ENCODE assay signal across 8 mouse cellular contexts in the genomic region with DNA sequence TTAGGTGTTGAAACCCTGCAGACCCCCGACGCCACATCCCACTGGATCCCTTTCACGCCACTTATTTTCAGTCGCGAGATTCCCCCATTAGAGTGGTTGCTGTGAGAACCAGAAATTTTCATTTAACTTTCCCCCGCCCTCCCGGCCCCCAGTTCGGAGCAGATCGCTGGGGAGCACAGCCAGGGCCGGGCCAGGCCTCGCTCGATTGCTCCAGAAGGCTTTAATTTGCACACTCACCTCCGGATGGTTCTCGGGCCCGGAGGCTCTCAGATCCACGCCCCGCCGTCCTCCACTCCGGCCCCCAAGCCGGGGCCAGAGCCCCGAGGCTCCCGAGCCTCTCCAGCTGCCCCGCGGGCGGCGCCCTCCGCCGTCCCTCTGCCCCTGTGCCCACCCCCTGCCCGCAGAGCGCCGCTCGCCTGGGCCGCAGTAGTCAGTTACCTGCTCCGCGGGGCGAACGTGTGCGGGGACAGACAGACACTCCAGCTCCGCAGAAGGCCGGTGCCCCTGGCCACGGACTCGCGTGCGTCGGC.
A peak's percentile ranks its signal among the peaks of the same experiment; 100 is the strongest.
DNase-seq lines count a peak whose midpoint lies in the region; ATAC-seq lines count a peak whose summit lies in the region.

No protein-coding gene starts in this region.

- 2% methylated on average over 43 of the region's 45 CpGs for WGBS in forebrain, embryonic 11.5 days
- WGBS in midbrain, embryonic 16.5 days, result under 1% methylated on average over 42 of the region's 45 CpGs

- H3K4me1 ChIP-seq in forebrain, embryonic 11.5 days (replicated peaks; ENCODE audit: control insufficient read depth, insufficient read depth, low read length), result peaks cover 2% of the 10 kb centered on the region; the same call in 1 of the 2 replicates
- H3K4me1 ChIP-seq in midbrain, embryonic 16.5 days (ENCODE audit: control insufficient read depth, insufficient read depth, low read length), result peaks cover 16% of the 10 kb centered on the region; the same call in 1 of the 2 replicates

- peak; percentile 1 for DNase-seq in retina, postnatal 1 day
- no peak for DNase-seq in retina, embryonic 14.5 days (ENCODE audit: low spot score)
- peak; percentile 50 for DNase-seq in forebrain, embryonic 11.5 days (ENCODE audit: low spot score)
- DNase-seq in kidney, postnatal 10 days, result peak; percentile 9
- DNase-seq in left cerebral cortex, postnatal 36 days (ENCODE audit: low spot score in 2 of 2), result no peak
- DNase-seq in spleen, postnatal 10 days (ENCODE audit: low spot score in 2 of 2), result no peak

- peak overlapping the region; percentile 18 for H3K4me3 ChIP-seq in forebrain, embryonic 11.5 days (ENCODE audit: low read depth, low read length)
- H3K4me3 ChIP-seq in midbrain, embryonic 16.5 days (ENCODE audit: low read depth, low read length), result peak overlapping the region; percentile 50

- peak overlapping the region; percentile 37; the same call in 1 of the 2 replicates for H3K4me2 ChIP-seq in forebrain, embryonic 11.5 days (ENCODE audit: low read depth, low read length, severe bottlenecking)
- H3K4me2 ChIP-seq in midbrain, embryonic 16.5 days (ENCODE audit: low read length), result peak overlapping the region; percentile 98

- 0 out of 2 replicates have a peak, but pooled peaks have one; percentile 8 for ATAC-seq in forebrain, embryonic 11.5 days (replicated peaks; ENCODE audit: low FRiP score)
- ATAC-seq in midbrain, embryonic 16.5 days, result peak; percentile 21; the same call in 1 of the 2 replicates
- ATAC-seq in CD4-positive, CD25-positive, alpha-beta regulatory T cell, adult 4 months, result no peak

- H3K27ac ChIP-seq in forebrain, embryonic 11.5 days (ENCODE audit: low read depth, low read length), result no peak overlapping the region
- H3K27ac ChIP-seq in midbrain, embryonic 16.5 days (ENCODE audit: low read length), result no peak overlapping the region

- peaks cover 32% of the 10 kb centered on the region for H3K27me3 ChIP-seq in forebrain, embryonic 11.5 days (ENCODE audit: control insufficient read depth, insufficient read depth, low read length)
- H3K27me3 ChIP-seq in midbrain, embryonic 16.5 days (ENCODE audit: control insufficient read depth, insufficient read depth, low read depth, low read length), result peaks cover 31% of the 10 kb centered on the region

- H3K36me3 ChIP-seq in forebrain, embryonic 11.5 days (ENCODE audit: control insufficient read depth, insufficient read depth, low read length), result no peaks in the 10 kb centered on the region
- no peaks in the 10 kb centered on the region for H3K36me3 ChIP-seq in midbrain, embryonic 16.5 days (ENCODE audit: control insufficient read depth, insufficient read depth, low read length)

- intact Hi-C loops in left cerebral cortex, postnatal 36 days (cut with DNase I), result no loop called here

- H3K9me3 ChIP-seq in forebrain, embryonic 11.5 days (ENCODE audit: control insufficient read depth, low read length), result no peaks in the 10 kb centered on the region
- H3K9me3 ChIP-seq in midbrain, embryonic 16.5 days (replicated peaks; ENCODE audit: control insufficient read depth, low read length, poor library complexity, severe bottlenecking), result no peaks in the 10 kb centered on the region; the same call in 1 of the 2 replicates

- no peak overlapping the region for H3K9ac ChIP-seq in forebrain, embryonic 11.5 days (ENCODE audit: low read length)
- H3K9ac ChIP-seq in midbrain, embryonic 16.5 days (ENCODE audit: low read depth, low read length), result no peak overlapping the region

Comparison
In these comparisons a context has a peak if more than half of its experiments do, and no peak if none do; other contexts are left out.
1. DNase-seq: peak in retina, postnatal 1 day (single experiment), forebrain, embryonic 11.5 days (single experiment) and kidney, postnatal 10 days (single experiment); none in retina, embryonic 14.5 days (single experiment), left cerebral cortex, postnatal 36 days (0 of 2) and spleen, postnatal 10 days (0 of 2).